Comparison of ENCODE assay signal across 8 mouse cellular contexts in the genomic region with DNA sequence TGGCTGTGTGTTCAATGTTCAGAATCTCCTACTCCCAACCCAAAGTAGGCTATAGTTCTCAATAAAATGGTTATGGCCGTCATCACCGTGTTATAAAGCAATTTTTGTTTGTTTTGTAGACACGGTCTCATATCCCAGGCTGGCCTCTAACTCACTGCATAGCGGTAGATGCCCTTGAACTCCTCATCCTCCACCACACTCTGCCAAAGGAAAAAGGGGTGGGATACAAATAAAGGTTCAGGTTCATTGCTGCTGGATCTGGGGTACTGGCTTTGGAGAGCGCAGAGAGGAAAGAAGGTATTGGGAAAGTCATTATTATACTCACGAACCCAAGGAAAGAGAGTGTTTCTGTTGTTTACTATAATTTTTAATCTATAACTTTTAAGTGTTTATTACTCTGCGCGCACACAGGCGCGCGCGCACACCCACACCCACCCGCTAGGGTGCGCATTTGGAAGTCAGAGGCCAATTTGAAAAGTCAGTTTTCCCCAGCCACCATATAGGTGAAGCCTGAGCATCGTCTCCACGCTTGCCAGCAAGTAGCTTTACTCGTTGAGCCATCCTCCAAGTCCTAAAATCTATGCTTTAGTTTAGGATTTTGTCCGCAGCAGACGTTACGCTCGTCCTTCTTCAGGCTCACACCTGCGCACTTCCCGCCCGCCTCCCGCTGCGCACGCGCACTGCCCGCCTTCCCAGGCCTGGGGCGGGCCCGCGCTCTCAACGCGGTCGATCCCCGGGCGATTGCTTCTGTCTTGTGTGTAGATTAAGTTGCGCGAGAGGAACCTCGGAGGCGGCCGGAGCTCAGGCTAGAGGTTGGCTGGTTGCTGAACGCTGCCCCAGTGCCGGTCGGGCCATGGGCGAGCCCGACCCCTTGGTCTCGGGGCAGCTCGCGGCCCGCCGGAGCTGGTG. TPM values are rescaled to one million over a fixed set of nuclear protein-coding genes. Genes with fewer than 3 reads are reported as not detected.
DNase-seq lines count a peak whose midpoint lies in the region; ATAC-seq lines count a peak whose summit lies in the region.

A gene (plus strand): TSS at position 676 of the 909 bp plus-strand sequence.
A gene (plus strand): TSS at position 762 of the 909 bp plus-strand sequence.

- peak; percentile 95 for ATAC-seq in hindbrain, embryonic 16.5 days

- peak; percentile 87 for DNase-seq in WW6 (ENCODE audit: low read depth, low spot score)
- peak; percentile 85 to 94 for DNase-seq in cerebellum, postnatal 4 days (ENCODE audit: low spot score in 2 of 2)
- peak; percentile 94 for DNase-seq in gastrocnemius, adult 18-20 months (ENCODE audit: low spot score)
- DNase-seq in left cerebral cortex, adult 18-20 months (ENCODE audit: low spot score in 2 of 2), result peak; percentile 94 to 96
- peak; percentile 93 for DNase-seq in right cerebral cortex, adult 18-20 months
- peak; percentile 76 for DNase-seq in urinary bladder, postnatal 10 days (ENCODE audit: low spot score)

- H3K36me3 ChIP-seq in hindbrain, embryonic 16.5 days (ENCODE audit: control insufficient read depth, insufficient read depth, low read length), result no peaks in the 10 kb centered on the region
- H3K36me3 ChIP-seq in macrophage (ENCODE audit: inconsistent target), result no peaks in the 10 kb centered on the region

- peaks cover 43% of the 10 kb centered on the region for H3K79me2 ChIP-seq in macrophage (ENCODE audit: inconsistent target)

- H3K4me2 ChIP-seq in hindbrain, embryonic 16.5 days (ENCODE audit: low read length), result peak within 1 kb of the TSS; percentile 92

- H3K4me3 ChIP-seq in hindbrain, embryonic 16.5 days (ENCODE audit: low read length), result peak within 1 kb of the TSS; percentile 97
- H3K4me3 ChIP-seq in macrophage (ENCODE audit: inconsistent target), result peak within 1 kb of the TSS; percentile 85

- no peaks in the 10 kb centered on the region for H3K27me3 ChIP-seq in hindbrain, embryonic 16.5 days (replicated peaks; ENCODE audit: control insufficient read depth, insufficient read depth, low read length)

- H3K9me3 ChIP-seq in hindbrain, embryonic 16.5 days (ENCODE audit: control insufficient read depth, low read length), result no peaks in the 10 kb centered on the region

- WGBS in hindbrain, embryonic 16.5 days, result 2% methylated on average over 52 of the region's 52 CpGs
- 2% methylated on average over 44 of the region's 52 CpGs for WGBS in macrophage (ENCODE audit: missing documents)

- peak within 1 kb of the TSS; percentile 99 for H3K9ac ChIP-seq in hindbrain, embryonic 16.5 days (ENCODE audit: low read depth, low read length)

- H3K4me1 ChIP-seq in hindbrain, embryonic 16.5 days (ENCODE audit: control insufficient read depth, insufficient read depth, low read depth, low read length), result peaks cover 25% of the 10 kb centered on the region

- peak within 1 kb of the TSS; percentile 92 for H3K27ac ChIP-seq in hindbrain, embryonic 16.5 days (ENCODE audit: low read depth, low read length)
- peak within 1 kb of the TSS; percentile 24; the same call in 1 of the 2 replicates for H3K27ac ChIP-seq in macrophage

RNA-seq across cellular contexts. Expression of the first gene that starts in this region (rescaled TPM):
- total RNA-seq in gastrocnemius, adult 18-20 months (2021), result 10 to 100 TPM; 17.4 to 20.1 TPM
- polyA plus RNA-seq in hindbrain, embryonic 16.5 days (2015; fragmentation: Nextera tagmentation; extraction: Ambion mirVana), result 82.0 and 82.5 TPM in 2 replicates
- total RNA-seq in left cerebral cortex, adult 18-20 months (2021), result 10 to 100 TPM; 53.8 to 66.2 TPM
- 100 to 1,000 TPM in 6 of 26 experiments, 10 to 100 TPM in 20; 32.4 to 138 (median 79.1) TPM for total RNA-seq in macrophage (2018; cell fraction: chromatin; rRNA removed)
- total RNA-seq in macrophage (2018; cell fraction: cytosol; rRNA removed), result 10 to 100 TPM in 21 of 26 experiments, 1 to 10 TPM in 5; 8.7 to 18.0 (median 12.3) TPM
- total RNA-seq in macrophage (2018; cell fraction: nucleus; rRNA removed), result 10 to 100 TPM; 21.3 to 89.0 (median 37.5) TPM
- 15.4 to 16.8 TPM (median 16.5 TPM) in 3 replicates for polyA plus RNA-seq in macrophage (2018)

RNA-seq across cellular contexts. Expression of the second gene that starts in this region (rescaled TPM):
- under 1 TPM; 0.66 to 0.71 TPM for total RNA-seq in gastrocnemius, adult 18-20 months (2021)
- 1.8 and 2.3 TPM in 2 replicates for polyA plus RNA-seq in hindbrain, embryonic 16.5 days (2015; fragmentation: Nextera tagmentation; extraction: Ambion mirVana)
- total RNA-seq in left cerebral cortex, adult 18-20 months (2021), result 1 to 10 TPM; 3.2 to 3.7 TPM
- total RNA-seq in macrophage (2018; cell fraction: chromatin; rRNA removed), result 10 to 100 TPM; 22.8 to 86.4 (median 45.2) TPM
- total RNA-seq in macrophage (2018; cell fraction: cytosol; rRNA removed), result 1 to 10 TPM in 13 of 26 experiments, under 1 TPM in 13; 0.37 to 4.7 (median 1.0) TPM
- total RNA-seq in macrophage (2018; cell fraction: nucleus; rRNA removed), result 10 to 100 TPM; 11.4 to 59.4 (median 19.3) TPM
- 0.70 to 2.4 TPM (median 1.0 TPM) in 3 replicates for polyA plus RNA-seq in macrophage (2018)

Comparison
In these comparisons a context has a peak if more than half of its experiments do, and no peak if none do; other contexts are left out.
1. Peak in every context shown above with its lines: DNase-seq, ATAC-seq, H3K4me3 ChIP-seq and H3K27ac ChIP-seq.